Mouse (Mus musculus) CD4-positive, CD25-positive, alpha-beta regulatory T cell, adult 9 weeks (primary cell): ENCODE results near the gene Ly9. TPM values are rescaled to one million over a fixed set of nuclear protein-coding genes. Genes with fewer than 3 reads are reported as not detected.

Experiments used
- polyA plus RNA-seq: library from polyadenylated mRNA; unstranded; fragments of 100-300 nt; shearing (Covaris generic); gene quantifications from one replicate; pipeline ENCODE4 v1.2.1, GENCODE M21; 2017

Gene Ly9
- 162 TPM for polyA plus RNA-seq

GRCm38 (mm10) chr1:171607176-171607575, at the start of gene Ly9:
Gene Ly9 (minus strand): TSS chr1:171607410.

GRCm38 (mm10) chr1:171652734-171653133, 45.5 kb upstream of the Ly9 start, which contains the start of gene Slamf7:
Gene Slamf7 (minus strand): TSS chr1:171653035.

GRCm38 (mm10) chr1:171558898-171559297, 48.3 kb downstream of the Ly9 start, which contains the start of gene Cd244a:
Gene Cd244a (plus strand): TSS chr1:171559193.

Other genes starting within 250 kb of the Ly9 start
- gene Klhdc9, start 246.6 kb downstream of the Ly9 start, polyA plus RNA-seq, result not detected
- not detected for gene Nectin4, start 237.3 kb downstream of the Ly9 start, polyA plus RNA-seq
- 258 TPM for gene Arhgap30, start 218.5 kb downstream of the Ly9 start, polyA plus RNA-seq
- 102 TPM for gene Usf1, start 196.1 kb downstream of the Ly9 start, polyA plus RNA-seq
- gene Tstd1, start 188.5 kb downstream of the Ly9 start, polyA plus RNA-seq, result 5.9 TPM
- 0.93 TPM for gene F11r, start 169.9 kb downstream of the Ly9 start, polyA plus RNA-seq
- gene Alyref2, start 103.9 kb downstream of the Ly9 start, polyA plus RNA-seq, result 9.7 TPM
- gene Itln1, start 72.1 kb downstream of the Ly9 start, polyA plus RNA-seq, result not detected
- 0.69 TPM for gene Cd244a, start 48.2 kb downstream of the Ly9 start, polyA plus RNA-seq
- gene Slamf7, start 45.6 kb upstream of the Ly9 start, polyA plus RNA-seq, result 17.8 TPM
- 544 TPM for gene Cd48, start 74.6 kb upstream of the Ly9 start, polyA plus RNA-seq
- gene Slamf1, start 159.7 kb upstream of the Ly9 start, polyA plus RNA-seq, result 97.2 TPM
- gene Cd84, start 232.3 kb upstream of the Ly9 start, polyA plus RNA-seq, result 161 TPM